Mouse (Mus musculus) myocyte (in vitro differentiated cells): ENCODE results near the gene Disp3. TPM values are rescaled to one million over a fixed set of nuclear protein-coding genes. Genes with fewer than 3 reads are reported as not detected.

ENCODE experiments used
- H3K27me3 ChIP-seq: one replicate; pipeline ENCODE4 v1.6.1; 2011; ENCODE audit not compliant: control insufficient read depth, insufficient read depth, insufficient read length
- H3K36me3 ChIP-seq: one replicate; pipeline ENCODE4 v1.6.1; 2011; ENCODE audit not compliant: control insufficient read depth, insufficient read depth
- H3K4me2 ChIP-seq: one replicate; pipeline ENCODE4 v1.6.1; 2011; ENCODE audit warnings: low read depth, control low read depth
- H3K4me3 ChIP-seq: one replicate; pipeline ENCODE4 v1.5.1; 2011; ENCODE audit warnings: mild to moderate bottlenecking, control low read depth, moderate library complexity
- H3K79me2 ChIP-seq: one replicate; pipeline ENCODE4 v1.6.1; 2011; ENCODE audit not compliant: control insufficient read depth, insufficient read depth
- H3ac ChIP-seq: one replicate; pipeline ENCODE4 v1.6.1; 2011; ENCODE audit not compliant: control insufficient read depth, insufficient read length
- CEBPB ChIP-seq: IDR thresholded peaks from 2 replicates; pipeline ENCODE4 v1.6.1; 2011; ENCODE audit warnings: mild to moderate bottlenecking, moderate library complexity; ENCODE audit not compliant: poor library complexity, insufficient read depth, severe bottlenecking
- E2F4 ChIP-seq: IDR thresholded peaks from one replicate; pipeline ENCODE4 v1.6.1; 2011; ENCODE audit warnings: mild to moderate bottlenecking, control low read depth, moderate library complexity; ENCODE audit not compliant: insufficient read depth
- MAX ChIP-seq: IDR thresholded peaks from one replicate; pipeline ENCODE4 v1.6.1; 2011; ENCODE audit warnings: low read depth, mild to moderate bottlenecking, control low read depth
- MYOD1 ChIP-seq, 3 experiments: IDR thresholded peaks; one replicate each; pipeline ENCODE4 v1.6.1; 2011; ENCODE audit warnings: control low read depth in 2 of 3, low read depth in 2 of 3, mild to moderate bottlenecking in 2 of 3, moderate library complexity in 1 of 3; ENCODE audit not compliant: insufficient read length in 2 of 3, control insufficient read depth in 1 of 3
- MYOG ChIP-seq, 3 experiments: IDR thresholded peaks; one replicate each; pipeline ENCODE4 v1.6.1; 2011; ENCODE audit warnings: control low read depth in 2 of 3, low read depth in 2 of 3, mild to moderate bottlenecking in 2 of 3; ENCODE audit not compliant: insufficient read length in 2 of 3, control insufficient read depth in 1 of 3, insufficient read depth in 1 of 3
- POLR2A ChIP-seq: IDR thresholded peaks from one replicate; pipeline ENCODE4 v1.6.1; 2011; ENCODE audit warnings: low read depth, mild to moderate bottlenecking, control low read depth, moderate library complexity; ENCODE audit not compliant: insufficient read length
- POLR2AphosphoS2 ChIP-seq: IDR thresholded peaks from one replicate; pipeline ENCODE4 v1.6.1; 2011; ENCODE audit warnings: low read depth, control low read depth; ENCODE audit not compliant: insufficient read length
- REST ChIP-seq: IDR thresholded peaks from one replicate; pipeline ENCODE4 v1.6.1; 2011; ENCODE audit warnings: mild to moderate bottlenecking, control low read depth, moderate library complexity; ENCODE audit not compliant: insufficient read depth, insufficient read length
- SRF ChIP-seq: IDR thresholded peaks from one replicate; pipeline ENCODE4 v1.6.1; 2011; ENCODE audit warnings: low read depth; ENCODE audit not compliant: control insufficient read depth, insufficient read length
- TCF12 ChIP-seq: IDR thresholded peaks from one replicate; pipeline ENCODE4 v1.6.1; 2011; ENCODE audit warnings: mild to moderate bottlenecking, control low read depth; ENCODE audit not compliant: poor library complexity, insufficient read depth, severe bottlenecking
- TCF3 ChIP-seq: IDR thresholded peaks from one replicate; pipeline ENCODE4 v1.6.1; 2011; ENCODE audit warnings: low read depth, control low read depth; ENCODE audit not compliant: insufficient read length
- USF1 ChIP-seq: IDR thresholded peaks from one replicate; pipeline ENCODE4 v1.6.1; 2011; ENCODE audit warnings: low read depth, mild to moderate bottlenecking, control low read depth, moderate library complexity
- polyA plus RNA-seq: library from polyadenylated mRNA; unstranded; fragments of >200 nt; fragmentation: generic; extraction: Trizol; gene quantifications from one replicate; pipeline ENCODE4 v1.2.1, GENCODE M21; 2012; ENCODE audit warnings: missing spikeins

The Disp3 gene
- polyA plus RNA-seq, 1 experiment, result 0.01 TPM

DNA sequence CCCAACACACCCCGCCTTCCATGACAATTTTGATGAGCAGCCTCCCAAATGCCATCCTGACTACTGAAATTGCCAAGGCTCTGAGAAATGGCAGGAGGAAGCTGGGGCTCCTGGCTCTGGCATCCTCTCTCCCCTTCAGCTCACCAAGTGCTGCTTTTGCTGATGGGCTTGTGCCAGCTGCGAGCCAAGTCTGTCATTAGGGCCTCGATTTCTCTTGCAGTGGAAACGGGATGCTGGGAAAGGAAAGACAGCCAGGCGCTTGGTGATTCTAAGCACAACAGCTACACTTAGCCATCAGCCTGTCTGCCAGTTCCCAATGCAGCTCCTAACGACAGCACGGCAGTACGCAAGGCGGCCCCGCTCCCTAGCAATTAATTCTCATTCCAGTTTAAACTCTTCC lies 26.6 kb upstream of the Disp3 start:
- TF ChIP-seq MYOG (IDR thresholded peaks at IDR 0.05; ENCODE audit: control insufficient read depth in 1 of 3, insufficient read depth in 1 of 3, insufficient read length in 2 of 3, low read depth in 2 of 3), result no peak
- TF ChIP-seq SRF, result no peak
- no peak for TF ChIP-seq MAX
- TF ChIP-seq E2F4, result no peak
- no peak for TF ChIP-seq POLR2AphosphoS2
- no peak for TF ChIP-seq POLR2A
- Histone ChIP-seq H3K4me3 (no peak overlapping the region), H3K79me2 (no peaks in the 10 kb centered on the region), H3K4me2 (no peak overlapping the region), H3K36me3 (no peaks in the 10 kb centered on the region), H3K27me3 (peaks cover 27% of the 10 kb centered on the region), H3ac (no peak overlapping the region)

DNA sequence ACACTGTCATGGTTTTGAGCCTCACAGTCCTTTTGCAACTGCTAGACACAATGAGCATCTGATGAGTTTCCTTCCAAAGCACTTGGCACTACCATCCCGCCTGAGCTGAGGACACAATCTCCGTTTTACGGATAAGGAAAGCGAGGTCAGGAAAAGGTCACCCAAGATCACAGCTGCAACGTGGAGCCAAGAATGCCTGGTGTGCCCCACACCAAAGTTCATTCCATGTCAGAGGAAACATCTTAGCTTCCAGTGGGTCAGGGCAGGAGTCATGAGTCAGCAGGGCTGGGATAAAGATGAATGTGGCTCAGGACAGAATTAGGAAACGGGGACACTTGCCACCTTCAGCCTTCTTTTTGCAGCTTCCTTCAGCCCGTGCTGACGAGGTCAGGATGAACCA lies 25.8 kb upstream of the Disp3 start:
- Histone ChIP-seq H3K36me3 (no peaks in the 10 kb centered on the region), H3K4me2 (no peak overlapping the region), H3ac (no peak overlapping the region), H3K4me3 (no peak overlapping the region), H3K79me2 (no peaks in the 10 kb centered on the region), H3K27me3 (peaks cover 22% of the 10 kb centered on the region)
- TF ChIP-seq MYOG (IDR thresholded peaks at IDR 0.05; ENCODE audit: control insufficient read depth in 1 of 3, insufficient read depth in 1 of 3, insufficient read length in 2 of 3, low read depth in 2 of 3) (no peak), E2F4 (no peak), TCF12 (no peak), REST (no peak), MAX (no peak), TCF3 (no peak), POLR2A (no peak), SRF (no peak), CEBPB (no peak), POLR2AphosphoS2 (no peak), MYOD1 (IDR thresholded peaks at IDR 0.05; ENCODE audit: control insufficient read depth in 1 of 3, insufficient read length in 2 of 3, low read depth in 2 of 3) (no peak), USF1 (no peak)

GRCm38 (mm10) chr4:148312296-148313116 lies 24.7 kb upstream of the Disp3 start:
- H3K27me3 ChIP-seq, result peaks cover 22% of the 10 kb centered on the region
- no peaks in the 10 kb centered on the region for H3K36me3 ChIP-seq
- no peak overlapping the region for H3K4me2 ChIP-seq
- TF ChIP-seq TCF12 (no peak), POLR2A (no peak), REST (no peak), MYOD1 (IDR thresholded peaks at IDR 0.05; ENCODE audit: control insufficient read depth in 1 of 3, insufficient read length in 2 of 3, low read depth in 2 of 3) (no peak), CEBPB (no peak), MYOG (IDR thresholded peaks at IDR 0.05; ENCODE audit: control insufficient read depth in 1 of 3, insufficient read depth in 1 of 3, insufficient read length in 2 of 3, low read depth in 2 of 3) (no peak), E2F4 (no peak), SRF (no peak)
- no peak overlapping the region for H3K4me3 ChIP-seq
- H3K79me2 ChIP-seq, result no peaks in the 10 kb centered on the region
- no peak overlapping the region for H3ac ChIP-seq

DNA sequence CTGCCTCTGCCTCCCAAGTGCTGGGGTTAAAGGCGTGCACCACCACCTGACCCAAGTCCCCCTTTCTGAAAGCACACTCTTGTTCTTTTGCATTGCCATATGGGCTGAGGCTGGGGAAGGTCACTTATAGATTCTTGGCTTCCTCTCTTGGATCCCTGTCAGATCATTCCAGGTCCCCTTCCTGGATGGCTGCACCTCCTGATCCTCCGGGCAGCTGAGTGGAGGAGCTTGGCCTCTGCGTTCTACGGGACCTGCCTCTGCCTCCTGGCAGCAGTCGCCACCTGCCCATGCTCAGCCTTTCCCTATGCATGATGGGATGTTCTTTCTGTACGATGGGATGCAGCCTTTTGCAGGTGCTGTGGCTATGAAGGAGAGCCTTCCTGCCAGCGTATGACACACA lies 23.1 kb upstream of the Disp3 start:
- no peak overlapping the region for H3ac ChIP-seq
- H3K4me3 ChIP-seq, result no peak overlapping the region
- no peaks in the 10 kb centered on the region for H3K79me2 ChIP-seq
- H3K4me2 ChIP-seq, result no peak overlapping the region
- TF ChIP-seq MYOG (IDR thresholded peaks at IDR 0.05; ENCODE audit: control insufficient read depth in 1 of 3, insufficient read depth in 1 of 3, insufficient read length in 2 of 3, low read depth in 2 of 3) (no peak), MYOD1 (IDR thresholded peaks at IDR 0.05; ENCODE audit: control insufficient read depth in 1 of 3, insufficient read length in 2 of 3, low read depth in 2 of 3) (no peak), CEBPB (no peak), E2F4 (no peak), USF1 (no peak), MAX (no peak), SRF (no peak), TCF12 (no peak), POLR2A (no peak), REST (no peak), TCF3 (no peak), POLR2AphosphoS2 (no peak)
- H3K36me3 ChIP-seq, result no peaks in the 10 kb centered on the region
- peaks cover 27% of the 10 kb centered on the region for H3K27me3 ChIP-seq

- TF ChIP-seq TCF12 (no peak), USF1 (no peak), MYOG (IDR thresholded peaks at IDR 0.05; ENCODE audit: control insufficient read depth in 1 of 3, insufficient read depth in 1 of 3, insufficient read length in 2 of 3, low read depth in 2 of 3) (no peak), TCF3 (no peak), E2F4 (no peak), CEBPB (no peak), POLR2A (no peak), REST (no peak), MAX (no peak), MYOD1 (IDR thresholded peaks at IDR 0.05; ENCODE audit: control insufficient read depth in 1 of 3, insufficient read length in 2 of 3, low read depth in 2 of 3) (no peak), SRF (no peak), POLR2AphosphoS2 (no peak)
- Histone ChIP-seq H3K79me2 (no peaks in the 10 kb centered on the region), H3K36me3 (no peaks in the 10 kb centered on the region), H3K27me3 (peaks cover 32% of the 10 kb centered on the region), H3K4me2 (no peak overlapping the region), H3ac (no peak overlapping the region), H3K4me3 (no peak overlapping the region)
These were observed 22.4 kb upstream of the Disp3 start for GRCm38 (mm10) chr4:148310126-148310525.
